In genomic region chr11:49205080-49205590, GRCm38 (mm10) we compare ENCODE assay signal across 11 mouse cellular contexts. TPM values are rescaled to one million over a fixed set of nuclear protein-coding genes. Genes with fewer than 3 reads are reported as not detected.
DNase-seq lines count a peak whose midpoint lies in the region; ATAC-seq and TF ChIP-seq lines count a peak whose summit lies in the region.
"Had no signal": no experiment of that assay in that cellular context is flagged by ENCODE, and none has a peak within 500 bp of the region (broad histone marks: within the 10 kb centered on the region; RNA-seq: fewer than 3 reads in every experiment).

No protein-coding gene starts in this region.

- H3K9ac ChIP-seq in forebrain, postnatal 0 days, result no peak overlapping the region
- no peak overlapping the region for H3K9ac ChIP-seq in liver, embryonic 14.5 days (replicated peaks)
- H3K9ac ChIP-seq in stomach, postnatal 0 days (ENCODE audit: low read length), result no peak overlapping the region

- WGBS in forebrain, embryonic 10.5 days, result 93% methylated on average over 6 of the region's 6 CpGs
- 86% methylated on average over 6 of the region's 6 CpGs for WGBS in forebrain, postnatal 0 days
- 63% methylated on average over 6 of the region's 6 CpGs for WGBS in spleen, adult 2 months
- 80% methylated on average over 6 of the region's 6 CpGs for WGBS in liver, embryonic 14.5 days (ENCODE audit: insufficient replicate concordance)
- WGBS in stomach, postnatal 0 days, result 71% methylated on average over 6 of the region's 6 CpGs

- H3K27me3 ChIP-seq in forebrain, embryonic 10.5 days (ENCODE audit: poor library complexity, severe bottlenecking), result no peaks in the 10 kb centered on the region
- H3K27me3 ChIP-seq in forebrain, postnatal 0 days (ENCODE audit: insufficient read depth, low read length), result no peaks in the 10 kb centered on the region
- no peaks in the 10 kb centered on the region for H3K27me3 ChIP-seq in spleen, adult 2 months (ENCODE audit: control insufficient read depth, insufficient read depth, low read length)
- H3K27me3 ChIP-seq in liver, embryonic 14.5 days (ENCODE audit: control insufficient read depth, insufficient read depth, low read length), result no peaks in the 10 kb centered on the region
- H3K27me3 ChIP-seq in stomach, postnatal 0 days (ENCODE audit: control insufficient read depth, insufficient read depth, low read length), result no peaks in the 10 kb centered on the region

- no peak overlapping the region for H3K4me2 ChIP-seq in forebrain, postnatal 0 days (ENCODE audit: low read depth)
- peak overlapping the region; percentile 93 for H3K4me2 ChIP-seq in liver, embryonic 14.5 days (ENCODE audit: low read depth)
- peak overlapping the region; percentile 83; the same call in 1 of the 2 replicates for H3K4me2 ChIP-seq in stomach, postnatal 0 days (replicated peaks; ENCODE audit: low read depth)

- H3K9me3 ChIP-seq in forebrain, embryonic 10.5 days, result no peaks in the 10 kb centered on the region
- H3K9me3 ChIP-seq in forebrain, postnatal 0 days (ENCODE audit: low read length), result no peaks in the 10 kb centered on the region
- H3K9me3 ChIP-seq in liver, embryonic 14.5 days (ENCODE audit: control insufficient read depth, low read length), result no peaks in the 10 kb centered on the region
- H3K9me3 ChIP-seq in stomach, postnatal 0 days (ENCODE audit: control insufficient read depth, low read length), result no peaks in the 10 kb centered on the region

- peaks cover 20% of the 10 kb centered on the region for H3K4me1 ChIP-seq in forebrain, embryonic 10.5 days
- peaks cover 15% of the 10 kb centered on the region for H3K4me1 ChIP-seq in forebrain, postnatal 0 days (ENCODE audit: insufficient read depth)
- H3K4me1 ChIP-seq in spleen, adult 2 months (ENCODE audit: control insufficient read depth, insufficient read depth, insufficient read length), result peaks cover 7% of the 10 kb centered on the region
- H3K4me1 ChIP-seq in liver, embryonic 14.5 days (replicated peaks; ENCODE audit: control insufficient read depth in 2 of 2, insufficient read depth in 2 of 2, low read length in 1 of 2), result peaks cover 34 to 42% of the 10 kb centered on the region in 2 experiments
- peaks cover 4% of the 10 kb centered on the region; the same call in 1 of the 2 replicates for H3K4me1 ChIP-seq in stomach, postnatal 0 days (replicated peaks; ENCODE audit: control insufficient read depth, insufficient read depth)

- H3K27ac ChIP-seq in forebrain, embryonic 10.5 days, result no peak overlapping the region; the same call in 1 of the 2 replicates
- H3K27ac ChIP-seq in forebrain, postnatal 0 days (ENCODE audit: low read depth, low read length), result no peak overlapping the region
- peak overlapping the region; percentile 9; the same call in 1 of the 2 replicates for H3K27ac ChIP-seq in spleen, adult 2 months (ENCODE audit: insufficient read depth, low read length)
- H3K27ac ChIP-seq in liver, embryonic 14.5 days, result no peak overlapping the region; the same call in 1 of the 2 replicates
- no peak overlapping the region for H3K27ac ChIP-seq in stomach, postnatal 0 days (replicated peaks)

- TF ChIP-seq CTCF in forebrain, postnatal 0 days (IDR thresholded peaks at IDR 0.05; ENCODE audit: low read depth), result no peak
- TF ChIP-seq CTCF in spleen, adult 2 months (IDR thresholded peaks at IDR 0.05; ENCODE audit: extremely low read depth, insufficient read depth, insufficient read length, insufficient replicate concordance), result no peak
- no peak for TF ChIP-seq CTCF in liver, embryonic 14.5 days (IDR thresholded peaks at IDR 0.05; ENCODE audit: low read depth)
- TF ChIP-seq CTCF in stomach, postnatal 0 days (IDR thresholded peaks at IDR 0.05; ENCODE audit: low read depth), result no peak

- peaks cover 32% of the 10 kb centered on the region for H3K36me3 ChIP-seq in forebrain, embryonic 10.5 days (replicated peaks)
- H3K36me3 ChIP-seq in forebrain, postnatal 0 days (ENCODE audit: insufficient read depth), result no peaks in the 10 kb centered on the region; the same call in 1 of the 2 replicates
- peaks cover 6% of the 10 kb centered on the region; the same call in 1 of the 2 replicates for H3K36me3 ChIP-seq in spleen, adult 2 months (ENCODE audit: control insufficient read depth, insufficient read depth, low read length)
- H3K36me3 ChIP-seq in liver, embryonic 14.5 days (replicated peaks; ENCODE audit: control insufficient read depth, insufficient read depth, low read depth), result no peaks in the 10 kb centered on the region
- no peaks in the 10 kb centered on the region for H3K36me3 ChIP-seq in stomach, postnatal 0 days (ENCODE audit: control insufficient read depth, insufficient read depth, low read length)

- peak overlapping the region; percentile 91 for H3K4me3 ChIP-seq in forebrain, embryonic 10.5 days
- H3K4me3 ChIP-seq in forebrain, postnatal 0 days (ENCODE audit: low read depth, low read length), result no peak overlapping the region
- H3K4me3 ChIP-seq in spleen, adult 2 months (ENCODE audit: extremely low read depth, insufficient read depth, insufficient read length), result no peak overlapping the region
- H3K4me3 ChIP-seq in liver, embryonic 14.5 days (ENCODE audit: insufficient read depth in 1 of 2, low read depth in 2 of 2, low read length in 2 of 2), result peak overlapping the region in 1 of 2 experiments; percentile 88; a peak in 2 of 4 replicates
- H3K4me3 ChIP-seq in stomach, postnatal 0 days (ENCODE audit: low read depth, low read length), result no peak overlapping the region

- TF ChIP-seq EP300 in liver, embryonic 14.5 days (IDR thresholded peaks at IDR 0.05; ENCODE audit: low read depth), result no peak
- no peak for TF ChIP-seq EP300 in stomach, postnatal 0 days (optimal IDR thresholded peaks at IDR 0.05)

- TF ChIP-seq POLR2A in spleen, adult 2 months (IDR thresholded peaks at IDR 0.05; ENCODE audit: low read depth, low read length), result no peak

- no peak for ATAC-seq in forebrain, postnatal 0 days
- ATAC-seq in liver, embryonic 14.5 days (ENCODE audit: insufficient read depth), result no peak
- no peak for ATAC-seq in stomach, postnatal 0 days (ENCODE audit: low FRiP score, low TSS enrichment)

- DNase-seq in forebrain, embryonic 10.5 days (ENCODE audit: extremely low spot score, low spot score), result no peak
- no peak for DNase-seq in forebrain, postnatal 0 days
- no peak for DNase-seq in spleen, adult 2 months (ENCODE audit: low read depth in 1 of 2, low spot score in 2 of 2)
- no peak for DNase-seq in spleen, adult 18-20 months
- DNase-seq in liver, embryonic 14.5 days (ENCODE audit: low read depth in 3 of 3, low spot score in 3 of 3), result no peak
- DNase-seq in stomach, postnatal 0 days (ENCODE audit: low spot score), result no peak
- DNase-seq in adrenal gland, postnatal 36 days, result no peak
- DNase-seq in urinary bladder, postnatal 36 days (ENCODE audit: low spot score in 2 of 2), result no peak
- DNase-seq: lung, adult 18-20 months; thymus, adult 18-20 months had no signal

RNA-seq across cellular contexts. Expression of gene Zfp62, which starts 2.0 kb away (rescaled TPM):
- 42.3 and 49.2 TPM in 2 replicates for polyA plus RNA-seq in forebrain, embryonic 10.5 days (2016; fragmentation: Nextera tagmentation; extraction: Ambion mirVana)
- total RNA-seq in forebrain, postnatal 0 days (2014; rRNA removed), result 55.8 and 59.5 TPM in 2 replicates
- 23.9 and 25.5 TPM in 2 replicates for polyA plus RNA-seq in forebrain, postnatal 0 days (2015; fragmentation: Nextera tagmentation; extraction: Ambion mirVana)
- 1.4 and 2.4 TPM in 2 replicates for polyA plus RNA-seq in spleen, adult 2 months (2012; rRNA removed)
- 3.1 and 5.2 TPM in 2 replicates for polyA plus RNA-seq in liver, embryonic 14.5 days (2012; rRNA removed)
- 10.6 and 11.4 TPM in 2 replicates for polyA plus RNA-seq in liver, embryonic 14.5 days (2014; fragmentation: Nextera tagmentation; extraction: Ambion mirVana)
- 9.9 and 10.0 TPM in 2 replicates for polyA plus RNA-seq in stomach, postnatal 0 days (2015; fragmentation: Nextera tagmentation; extraction: Ambion mirVana)
- total RNA-seq in adrenal gland, postnatal 36 days (2021), result 10 to 100 TPM; 29.7 to 33.3 TPM

RNA-seq across cellular contexts. Expression of gene Btnl9, which starts 18.2 kb away (rescaled TPM):
- polyA plus RNA-seq in forebrain, embryonic 10.5 days (2016; fragmentation: Nextera tagmentation; extraction: Ambion mirVana), result 0.07 and 0.14 TPM in 2 replicates
- total RNA-seq in forebrain, postnatal 0 days (2014; rRNA removed), result 0.08 and 0.14 TPM in 2 replicates
- 0.16 TPM in 1 of 2 replicates, not detected in the other for polyA plus RNA-seq in forebrain, postnatal 0 days (2015; fragmentation: Nextera tagmentation; extraction: Ambion mirVana)
- 3.9 and 6.9 TPM in 2 replicates for polyA plus RNA-seq in spleen, adult 2 months (2012; rRNA removed)
- 0.78 and 1.2 TPM in 2 replicates for polyA plus RNA-seq in liver, embryonic 14.5 days (2012; rRNA removed)
- polyA plus RNA-seq in liver, embryonic 14.5 days (2014; fragmentation: Nextera tagmentation; extraction: Ambion mirVana), result 0.34 and 0.57 TPM in 2 replicates
- 0.31 and 0.44 TPM in 2 replicates for polyA plus RNA-seq in stomach, postnatal 0 days (2015; fragmentation: Nextera tagmentation; extraction: Ambion mirVana)
- total RNA-seq in adrenal gland, postnatal 36 days (2021), result 10 to 100 TPM; 20.0 to 48.6 TPM

RNA-seq across cellular contexts. Expression of gene Mgat1, which starts 38.9 kb away (rescaled TPM):
- 39.6 and 44.9 TPM in 2 replicates for polyA plus RNA-seq in forebrain, embryonic 10.5 days (2016; fragmentation: Nextera tagmentation; extraction: Ambion mirVana)
- total RNA-seq in forebrain, postnatal 0 days (2014; rRNA removed), result 63.3 and 75.7 TPM in 2 replicates
- 25.3 and 28.1 TPM in 2 replicates for polyA plus RNA-seq in forebrain, postnatal 0 days (2015; fragmentation: Nextera tagmentation; extraction: Ambion mirVana)
- polyA plus RNA-seq in spleen, adult 2 months (2012; rRNA removed), result 222 and 255 TPM in 2 replicates
- polyA plus RNA-seq in liver, embryonic 14.5 days (2012; rRNA removed), result 22.8 and 23.7 TPM in 2 replicates
- polyA plus RNA-seq in liver, embryonic 14.5 days (2014; fragmentation: Nextera tagmentation; extraction: Ambion mirVana), result 22.6 and 25.7 TPM in 2 replicates
- polyA plus RNA-seq in stomach, postnatal 0 days (2015; fragmentation: Nextera tagmentation; extraction: Ambion mirVana), result 42.7 and 43.4 TPM in 2 replicates
- 100 to 1,000 TPM; 113 to 135 TPM for total RNA-seq in adrenal gland, postnatal 36 days (2021)

RNA-seq across cellular contexts. Expression of gene Olfr1394, which starts 51.0 kb away (rescaled TPM):
- not detected in 2 replicates for polyA plus RNA-seq in forebrain, embryonic 10.5 days (2016; fragmentation: Nextera tagmentation; extraction: Ambion mirVana)
- not detected in 2 replicates for total RNA-seq in forebrain, postnatal 0 days (2014; rRNA removed)
- polyA plus RNA-seq in forebrain, postnatal 0 days (2015; fragmentation: Nextera tagmentation; extraction: Ambion mirVana), result not detected in 2 replicates
- not detected in 2 replicates for polyA plus RNA-seq in spleen, adult 2 months (2012; rRNA removed)
- not detected in 2 replicates for polyA plus RNA-seq in liver, embryonic 14.5 days (2012; rRNA removed)
- polyA plus RNA-seq in liver, embryonic 14.5 days (2014; fragmentation: Nextera tagmentation; extraction: Ambion mirVana), result not detected in 2 replicates
- not detected in 2 replicates for polyA plus RNA-seq in stomach, postnatal 0 days (2015; fragmentation: Nextera tagmentation; extraction: Ambion mirVana)
- not detected for total RNA-seq in adrenal gland, postnatal 36 days (2021)
- total RNA-seq: gastrocnemius, adult 8-10 months had no signal
